Mouse (Mus musculus) adrenal gland, postnatal 4 days (tissue): Measurements from ENCODE around the gene Rhot2. TPM values are rescaled to one million over a fixed set of nuclear protein-coding genes. Genes with fewer than 3 reads are reported as not detected.
A peak's percentile ranks its signal among the peaks of the same experiment; 100 is the strongest.

ENCODE experiments used
- DNase-seq, 2 experiments: peaks; one replicate each; pipeline ENCODE4 v3.0.0; 2021 to 2022; ENCODE audit warnings: low spot score in 2 of 2, mixed read lengths in 2 of 2
- total RNA-seq, 2 experiments: library from RNA; stranded (reverse); gene quantifications; 2 replicates each; pipeline ENCODE4 v1.2.3; 2021

Gene Rhot2
- total RNA-seq, 2 experiments from 2014 or later: 89.6 to 95.0 TPM

GRCm38 (mm10) chr17:25843636-25844395, 835 bp downstream of the Rhot2 start:
- no peak for DNase-seq

DNA sequence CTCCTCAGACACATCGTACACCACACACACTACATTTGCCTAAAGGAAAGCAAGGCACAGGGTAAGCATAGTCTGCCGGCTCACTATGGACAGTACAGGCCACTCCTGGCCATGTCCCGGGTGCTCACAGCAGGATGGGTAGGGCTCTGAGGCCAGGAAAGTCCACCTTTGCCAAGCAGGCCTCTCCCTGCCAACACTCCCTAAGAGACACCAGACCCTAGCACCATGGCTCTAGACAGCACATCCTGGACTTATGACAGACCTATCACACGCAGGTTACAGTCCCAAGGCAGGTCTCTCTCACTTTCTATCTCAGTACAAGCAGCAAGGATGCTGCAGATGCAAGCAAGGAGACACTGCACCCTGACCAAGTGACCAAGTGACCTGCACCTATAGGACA, 1.5 kb downstream of the Rhot2 start:
- DNase-seq: no peak

- no peak for DNase-seq
Observed at GRCm38 (mm10) chr17:25842509-25842908, 2.1 kb downstream of the Rhot2 start.

GRCm38 (mm10) chr17:25841117-25841880, 3.4 kb downstream of the Rhot2 start, which contains the start of gene Gm20683:
Gene Gm20683, minus strand, starts transcription at chr17:25841763.
- DNase-seq: no peak

DNA sequence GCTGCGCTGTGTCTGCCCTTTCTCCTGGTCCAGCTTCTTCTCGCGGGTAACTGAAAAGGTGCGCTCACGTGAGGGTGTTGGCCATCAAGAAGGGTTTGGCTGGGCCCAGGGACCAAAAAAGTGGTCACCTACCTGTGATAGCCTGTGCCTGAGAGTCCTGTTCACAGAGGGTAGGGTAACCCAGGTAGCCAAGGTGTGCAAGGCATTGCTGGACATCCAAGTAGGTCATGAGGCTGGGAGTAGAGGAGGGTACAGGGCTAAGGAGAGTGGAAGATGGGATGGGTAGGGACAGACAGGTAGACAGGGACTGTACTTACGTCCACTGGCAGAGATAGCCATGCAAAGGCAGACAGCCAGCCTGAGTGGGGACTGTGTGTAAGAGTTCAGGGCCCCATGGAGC, 4.1 kb downstream of the Rhot2 start:
- no peak for DNase-seq

GRCm38 (mm10) chr17:25839455-25840235, 5.0 kb downstream of the Rhot2 start:
- no peak for DNase-seq

GRCm38 (mm10) chr17:25838904-25839303, 5.7 kb downstream of the Rhot2 start:
- DNase-seq: no peak

DNA sequence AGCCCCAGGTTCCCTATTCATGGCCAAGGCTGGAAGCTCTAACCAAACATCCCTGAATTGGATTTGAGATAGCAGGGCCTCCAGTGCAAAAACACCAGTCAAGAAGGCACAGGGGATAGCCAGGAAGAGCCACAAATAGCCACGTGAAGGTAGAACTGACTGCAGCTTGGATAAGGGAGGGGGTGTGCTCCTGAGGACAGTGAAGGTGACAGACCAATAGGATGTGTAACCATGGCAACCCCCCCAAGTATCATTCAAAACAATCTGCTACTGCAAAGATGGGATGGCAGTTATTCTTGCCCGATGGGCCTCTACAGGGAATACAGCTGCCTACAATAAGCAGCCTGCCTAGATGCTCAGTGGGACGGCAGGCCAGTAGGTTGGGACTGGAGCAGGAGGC, 7.1 kb downstream of the Rhot2 start:
- DNase-seq: no peak

DNA sequence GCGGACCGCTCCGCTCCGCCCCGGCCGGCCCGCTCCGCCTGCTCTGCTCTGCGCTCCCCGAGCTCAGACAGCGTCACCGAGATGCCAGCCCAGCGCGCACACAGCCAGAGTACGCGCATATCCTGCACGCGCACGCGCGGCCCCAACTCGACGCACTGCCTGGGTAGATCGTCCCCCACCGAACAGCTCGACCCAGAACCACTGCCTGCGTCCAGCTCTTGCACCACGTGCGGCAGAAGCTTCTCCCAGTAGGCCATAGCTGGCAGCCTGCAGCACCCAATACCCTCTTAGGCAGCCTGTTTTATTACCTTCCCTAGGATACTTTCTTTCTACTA, 7.6 kb downstream of the Rhot2 start, which contains the start of gene Rhbdl1:
Gene Rhbdl1, minus strand, starts transcription at position 220 of the 335 bp plus-strand sequence.
- DNase-seq: peak; percentile 54 to 65

GRCm38 (mm10) chr17:25836397-25837075, 8.1 kb downstream of the Rhot2 start:
- no peak for DNase-seq

GRCm38 (mm10) chr17:25835816-25836215, 8.8 kb downstream of the Rhot2 start:
- no peak for DNase-seq

GRCm38 (mm10) chr17:25835301-25835700, 9.3 kb downstream of the Rhot2 start:
- DNase-seq: no peak

GRCm38 (mm10) chr17:25834595-25835222, 9.9 kb downstream of the Rhot2 start:
- no peak for DNase-seq

DNA sequence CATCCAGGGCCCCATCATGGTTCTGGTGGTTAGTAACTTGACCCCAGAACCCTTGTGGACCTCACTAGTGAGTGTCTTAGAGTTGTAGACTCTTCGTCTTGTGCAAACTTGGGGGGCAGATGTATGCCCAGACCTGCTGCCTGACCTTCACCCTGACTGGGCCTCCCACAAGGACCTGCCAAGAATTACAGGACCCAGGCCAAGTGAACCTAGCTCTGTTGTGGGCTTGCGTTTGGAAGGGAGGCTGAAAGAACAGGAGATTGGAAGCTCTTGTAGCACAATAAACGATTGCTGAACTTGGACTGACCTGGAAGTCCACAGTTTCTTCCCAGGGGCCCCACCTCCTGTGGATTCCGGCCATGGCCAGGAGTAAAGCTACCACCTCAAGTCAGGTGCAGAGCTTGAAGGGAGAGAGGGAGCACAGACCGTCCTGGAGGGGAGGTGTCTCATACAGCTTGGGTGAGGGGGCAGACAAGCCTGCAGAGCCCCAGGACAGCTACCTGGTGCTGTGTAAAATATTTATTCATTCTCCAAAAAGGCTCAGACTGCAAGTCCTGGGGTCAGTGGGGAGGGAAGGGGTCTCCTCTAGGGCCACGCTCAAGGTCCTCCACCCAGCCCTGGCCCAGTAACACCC, 10.6 kb downstream of the Rhot2 start:
- DNase-seq: no peak

DNA sequence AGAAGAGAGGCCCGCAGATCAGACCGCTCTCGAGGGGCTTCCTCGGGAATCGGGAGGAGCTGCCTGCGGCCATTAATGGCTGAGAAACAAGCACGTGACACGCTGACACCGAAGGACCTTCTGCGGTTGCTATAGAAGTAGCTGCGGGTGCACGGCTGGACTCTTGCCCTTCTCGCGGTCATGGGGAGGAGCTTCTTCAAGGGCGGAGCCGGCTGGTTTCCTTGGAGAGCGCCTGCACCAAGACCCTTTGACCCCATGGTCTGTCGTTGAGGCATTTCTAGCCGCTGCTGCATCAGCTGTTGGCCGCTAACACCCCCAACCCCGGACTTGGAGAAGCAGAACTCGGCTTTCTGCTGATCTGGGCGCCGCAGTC, 11.4 kb downstream of the Rhot2 start, which contains the start of gene Stub1:
Gene Stub1, minus strand, starts transcription at position 114 of the 373 bp plus-strand sequence.
- DNase-seq: peak in 1 of 2 experiments; percentile 62

DNA sequence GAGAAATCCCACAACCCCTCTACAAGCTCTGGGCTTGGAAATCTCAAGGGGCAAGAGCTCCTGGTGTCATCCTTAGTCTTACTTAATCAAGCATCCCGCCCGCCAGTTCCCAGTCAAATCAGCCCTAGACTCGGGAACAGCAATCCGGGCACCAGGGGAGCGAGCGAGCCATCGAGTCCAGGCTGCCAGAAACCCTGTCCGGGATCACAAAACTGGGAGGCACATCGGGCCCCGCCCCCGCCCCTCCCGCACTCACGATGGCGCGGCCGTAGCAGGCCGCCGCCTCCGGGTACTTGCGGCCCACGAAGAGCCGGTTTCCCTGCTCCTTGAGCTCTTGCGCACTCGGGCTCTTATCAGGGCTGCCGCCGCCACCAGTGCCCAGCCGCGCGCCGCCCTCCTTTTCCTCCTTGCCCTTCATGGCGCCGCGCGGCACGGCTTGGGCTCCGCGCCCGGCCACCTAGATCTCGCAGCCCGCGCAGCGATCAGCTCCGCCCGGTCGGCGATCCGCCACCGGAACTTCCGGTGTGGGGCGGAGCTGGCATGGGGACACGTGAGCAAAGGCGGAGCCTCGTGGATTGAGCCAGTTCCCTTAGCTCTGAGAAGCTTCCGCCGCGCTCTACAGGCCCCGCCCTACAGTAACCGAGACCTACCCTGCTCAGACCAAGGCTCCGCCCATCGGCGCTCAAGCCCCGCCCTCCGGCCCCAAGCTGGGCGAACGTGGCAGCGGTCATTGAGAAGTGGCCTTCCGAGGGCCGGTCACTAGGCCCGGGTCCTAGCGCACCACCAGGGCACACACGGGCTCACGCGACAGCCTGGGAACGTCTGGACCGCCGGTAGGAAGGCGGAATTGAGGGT, 12.0 kb downstream of the Rhot2 start:
- peak; percentile 97 to 99 for DNase-seq

DNA sequence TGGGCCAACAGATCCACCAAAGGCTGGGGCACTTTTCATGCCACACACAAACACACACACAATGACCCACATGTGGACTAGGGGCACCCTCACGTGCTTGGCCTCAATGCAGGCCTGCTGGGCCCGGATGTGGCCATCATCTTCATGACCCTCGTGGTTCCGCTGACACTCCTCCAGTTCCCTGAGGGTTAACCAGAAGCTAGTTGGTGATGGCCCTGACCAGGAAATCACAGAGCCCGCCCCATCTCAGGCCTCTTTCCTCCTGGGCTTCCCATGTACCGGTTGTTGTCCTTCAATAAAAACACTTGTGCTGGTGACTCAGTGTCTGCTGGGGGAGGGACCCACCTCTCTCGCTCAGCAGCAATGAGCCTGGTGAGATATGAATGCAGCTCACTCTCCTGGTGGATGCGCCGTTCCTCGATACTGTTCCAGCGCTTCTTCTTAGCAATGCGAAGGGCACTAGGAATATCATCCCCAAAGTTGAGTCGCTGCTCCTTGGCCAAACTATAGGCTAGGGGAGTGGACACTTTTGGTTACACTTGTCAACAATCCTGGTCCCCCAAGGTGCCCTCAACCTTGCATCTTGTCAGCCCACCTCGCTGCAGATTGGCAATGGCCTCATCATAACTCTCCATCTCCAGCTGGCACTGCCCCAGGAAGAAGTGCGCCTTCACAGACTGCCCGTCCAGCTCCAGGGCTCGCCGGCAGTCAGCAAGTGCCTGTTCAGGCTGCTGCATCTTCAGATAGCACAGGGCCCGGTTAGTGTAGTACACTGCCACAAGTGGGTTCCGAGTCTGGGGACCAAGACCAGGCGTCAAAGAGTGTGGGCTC, 13.0 kb downstream of the Rhot2 start:
- no peak for DNase-seq

- no peak for DNase-seq
Observed at GRCm38 (mm10) chr17:25830806-25831431, 13.7 kb downstream of the Rhot2 start.
